Mouse (Mus musculus) ES-E14 (cell line): ENCODE measurements around the gene Fam24a.

ENCODE experiments used
- CHD2 ChIP-seq: IDR thresholded peaks from 2 replicates; pipeline ENCODE4 v1.6.1; 2014; ENCODE audit warnings: mild to moderate bottlenecking, low read depth, low read length, inconsistent platforms
- HCFC1 ChIP-seq: IDR thresholded peaks from 2 replicates; pipeline ENCODE4 v1.6.1; 2012; ENCODE audit warnings: low read length, inconsistent platforms, borderline replicate concordance; ENCODE audit not compliant: insufficient read depth
- MAFK ChIP-seq: IDR thresholded peaks from 2 replicates; pipeline ENCODE4 v1.6.1; 2014; ENCODE audit warnings: mild to moderate bottlenecking, low read depth, low read length, inconsistent platforms; ENCODE audit not compliant: insufficient read depth
- ZC3H11A ChIP-seq: IDR thresholded peaks from 2 replicates; pipeline ENCODE4 v1.6.1; 2012; ENCODE audit warnings: low read depth, mild to moderate bottlenecking, inconsistent platforms, low read length, borderline replicate concordance
- ZNF384 ChIP-seq: IDR thresholded peaks from 2 replicates; pipeline ENCODE4 v1.6.1; 2012; ENCODE audit warnings: low read depth, low read length, inconsistent platforms

GRCm38 (mm10) chr7:131345856-131346541 is 12.3 kb downstream of the Fam24a start:
- no peak for TF ChIP-seq ZNF384
- no peak for TF ChIP-seq HCFC1
- no peak for TF ChIP-seq MAFK
- TF ChIP-seq CHD2 = no peak
- no peak for TF ChIP-seq ZC3H11A
